Mouse (Mus musculus) hindbrain, embryonic 16.5 days (tissue): ENCODE results near the gene Stx1a. TPM values are rescaled to one million over a fixed set of nuclear protein-coding genes. Genes with fewer than 3 reads are reported as not detected.

Experiments used
- ATAC-seq: fragments of 200-750 bp; cut with Nextera tagmentation; 2 replicates; pipeline ENCODE4 v1.8.0; 2017; ENCODE audit warnings: moderate TSS enrichment, moderate library complexity
- H3K27ac ChIP-seq: fragments of 300-500 bp; sonication (generic); 2 replicates; pipeline ENCODE4 v1.5.1; 2014; ENCODE audit warnings: low read depth, mild to moderate bottlenecking, control low read depth, low read length, moderate library complexity
- H3K27me3 ChIP-seq: fragments of 300-500 bp; sonication (generic); replicated peaks from 2 replicates; pipeline ENCODE4 v1.6.1; 2014; ENCODE audit warnings: low read length; ENCODE audit not compliant: control insufficient read depth, insufficient read depth
- H3K36me3 ChIP-seq: fragments of 300-500 bp; sonication (generic); 2 replicates; pipeline ENCODE4 v1.6.1; 2014; ENCODE audit warnings: mild to moderate bottlenecking, low read length, moderate library complexity, mixed read lengths; ENCODE audit not compliant: control insufficient read depth, insufficient read depth
- H3K4me1 ChIP-seq: fragments of 300-500 bp; sonication (generic); 2 replicates; pipeline ENCODE4 v1.6.1; 2014; ENCODE audit warnings: low read depth, low read length; ENCODE audit not compliant: control insufficient read depth, insufficient read depth
- H3K4me2 ChIP-seq: fragments of 300-500 bp; sonication (generic); 2 replicates; pipeline ENCODE4 v1.6.1; 2014; ENCODE audit warnings: mild to moderate bottlenecking, low read length, control low read depth, moderate library complexity
- H3K4me3 ChIP-seq: fragments of 300-500 bp; sonication (generic); 2 replicates; pipeline ENCODE4 v1.5.1; 2014; ENCODE audit warnings: mild to moderate bottlenecking, low read length, control low read depth, moderate library complexity
- H3K9ac ChIP-seq: fragments of 300-500 bp; sonication (generic); 2 replicates; pipeline ENCODE4 v1.6.1; 2014; ENCODE audit warnings: low read depth, mild to moderate bottlenecking, control low read depth, low read length, moderate library complexity
- H3K9me3 ChIP-seq: fragments of 300-500 bp; sonication (generic); 2 replicates; pipeline ENCODE4 v1.6.1; 2014; ENCODE audit warnings: mild to moderate bottlenecking, low read length, moderate library complexity; ENCODE audit not compliant: control insufficient read depth
- WGBS: fragments of 180-500 bp; shearing (Covaris S2); extraction: QIAGEN DNeasy Blood & Tissue Kit; methylation state at CpG from one replicate; pipeline ENCODE4 v1.1.7; 2014; 5-methylcytosine and 5-hydroxymethylcytosine counted together
- polyA plus RNA-seq: library from polyadenylated mRNA; unstranded; fragments of >200 nt; fragmentation: Nextera tagmentation; extraction: Ambion mirVana; gene quantifications from 2 replicates; pipeline ENCODE4 v1.2.1, GENCODE M21; 2015

The Stx1a gene
- polyA plus RNA-seq, 1 experiment from 2014 or later, result 162 TPM

- 21% methylated on average over 26 of the region's 26 CpGs for WGBS
- Histone ChIP-seq H3K9ac (peak overlapping the region; percentile 34; the same call in 1 of the 2 replicates), H3K27me3 (no peaks in the 10 kb centered on the region), H3K36me3 (no peaks in the 10 kb centered on the region), H3K9me3 (no peaks in the 10 kb centered on the region), H3K4me1 (peaks cover 18% of the 10 kb centered on the region), H3K4me3 (no peak overlapping the region), H3K27ac (no peak overlapping the region), H3K4me2 (peak overlapping the region; percentile 20)
- no peak for ATAC-seq
Measured at GRCm38 (mm10) chr5:135011809-135012613, 11.3 kb upstream of the Stx1a start.

GRCm38 (mm10) chr5:135012671-135013441, 10.4 kb upstream of the Stx1a start:
- no peak overlapping the region for H3K4me3 ChIP-seq
- no peaks in the 10 kb centered on the region for H3K36me3 ChIP-seq
- no peak for ATAC-seq
- no peak overlapping the region for H3K27ac ChIP-seq
- H3K4me1 ChIP-seq, result peaks cover 18% of the 10 kb centered on the region
- H3K4me2 ChIP-seq, result no peak overlapping the region; the same call in 1 of the 2 replicates
- 3% methylated on average over 14 of the region's 16 CpGs for WGBS
- H3K9ac ChIP-seq, result no peak overlapping the region
- no peaks in the 10 kb centered on the region for H3K9me3 ChIP-seq
- H3K27me3 ChIP-seq, result no peaks in the 10 kb centered on the region

GRCm38 (mm10) chr5:135015497-135015896, 7.8 kb upstream of the Stx1a start:
- Histone ChIP-seq H3K27ac (no peak overlapping the region), H3K4me3 (no peak overlapping the region)

GRCm38 (mm10) chr5:135016224-135016759, 7.0 kb upstream of the Stx1a start:
- Histone ChIP-seq H3K9me3 (no peaks in the 10 kb centered on the region), H3K27me3 (no peaks in the 10 kb centered on the region), H3K4me3 (no peak overlapping the region), H3K4me1 (peaks cover 7% of the 10 kb centered on the region; the same call in 1 of the 2 replicates), H3K36me3 (no peaks in the 10 kb centered on the region), H3K9ac (no peak overlapping the region), H3K27ac (no peak overlapping the region), H3K4me2 (no peak overlapping the region)
- no peak for ATAC-seq
- 59% methylated on average over 4 of the region's 4 CpGs for WGBS

More at GRCm38 (mm10) chr5:135015497-135015896, 7.8 kb upstream of the Stx1a start:
- no peak overlapping the region for H3K4me2 ChIP-seq
- no peak overlapping the region for H3K9ac ChIP-seq
- ATAC-seq, result no peak
- H3K4me1 ChIP-seq, result peaks cover 12% of the 10 kb centered on the region
- 14% methylated on average over 7 of the region's 7 CpGs for WGBS
- H3K9me3 ChIP-seq, result no peaks in the 10 kb centered on the region
- no peaks in the 10 kb centered on the region for H3K27me3 ChIP-seq
- no peaks in the 10 kb centered on the region for H3K36me3 ChIP-seq

- no peak overlapping the region for H3K4me2 ChIP-seq
- H3K27me3 ChIP-seq, result no peaks in the 10 kb centered on the region
- ATAC-seq, result peak; percentile 84
- peak overlapping the region; percentile 36; the same call in 1 of the 2 replicates for H3K27ac ChIP-seq
- H3K4me1 ChIP-seq, result peaks cover 23% of the 10 kb centered on the region
- H3K4me3 ChIP-seq, result no peak overlapping the region
- H3K9me3 ChIP-seq, result no peaks in the 10 kb centered on the region
- no peak overlapping the region for H3K9ac ChIP-seq
- H3K36me3 ChIP-seq, result no peaks in the 10 kb centered on the region
- 35% methylated on average over 6 of the region's 6 CpGs for WGBS
Measured at GRCm38 (mm10) chr5:135021814-135022213, 1.5 kb upstream of the Stx1a start.

- peak overlapping the region; percentile 80; the same call in 1 of the 2 replicates for H3K4me3 ChIP-seq
- H3K4me1 ChIP-seq, result peaks cover 29% of the 10 kb centered on the region
- H3K27me3 ChIP-seq, result no peaks in the 10 kb centered on the region
- 67% methylated on average over 11 of the region's 11 CpGs for WGBS
- ATAC-seq, result no peak
- no peaks in the 10 kb centered on the region for H3K36me3 ChIP-seq
- no peak overlapping the region for H3K27ac ChIP-seq
- H3K4me2 ChIP-seq, result peak overlapping the region; percentile 95
- no peak overlapping the region for H3K9ac ChIP-seq
- no peaks in the 10 kb centered on the region for H3K9me3 ChIP-seq
Measured at GRCm38 (mm10) chr5:135024665-135025224, 1.5 kb downstream of the Stx1a start.

GRCm38 (mm10) chr5:135025899-135026298, 2.6 kb downstream of the Stx1a start:
- no peak overlapping the region for H3K27ac ChIP-seq
- no peaks in the 10 kb centered on the region for H3K27me3 ChIP-seq
- no peaks in the 10 kb centered on the region for H3K9me3 ChIP-seq
- no peaks in the 10 kb centered on the region for H3K36me3 ChIP-seq
- 23% methylated on average over 7 of the region's 7 CpGs for WGBS
- H3K4me1 ChIP-seq, result peaks cover 29% of the 10 kb centered on the region
- ATAC-seq, result no peak
- H3K4me2 ChIP-seq, result peak overlapping the region; percentile 37
- H3K4me3 ChIP-seq, result no peak overlapping the region
- no peak overlapping the region for H3K9ac ChIP-seq

GRCm38 (mm10) chr5:135029007-135029854, 5.9 kb downstream of the Stx1a start:
- H3K27ac ChIP-seq, result 0 out of 2 replicates have a peak overlapping the region, but pooled peaks have one; percentile 7
- no peak for ATAC-seq
- no peak overlapping the region for H3K4me3 ChIP-seq
- peaks cover 22% of the 10 kb centered on the region for H3K4me1 ChIP-seq
- H3K9ac ChIP-seq, result no peak overlapping the region
- 38% methylated on average over 18 of the region's 18 CpGs for WGBS
- no peaks in the 10 kb centered on the region for H3K27me3 ChIP-seq
- no peaks in the 10 kb centered on the region for H3K36me3 ChIP-seq
- H3K4me2 ChIP-seq, result no peak overlapping the region
- no peaks in the 10 kb centered on the region; the same call in 1 of the 2 replicates for H3K9me3 ChIP-seq
